Mouse (Mus musculus) heart, adult 18-20 months (tissue): ENCODE data around the gene Ugt2b1. TPM values are rescaled to one million over a fixed set of nuclear protein-coding genes. Genes with fewer than 3 reads are reported as not detected.
"Not testable (repeated sequence)": the region's sequence is repeated elsewhere in the genome, so short reads cannot be mapped to it uniquely, and the experiment has no call there.

Experiments used
- DNase-seq, 2 experiments: peaks; one replicate each; pipeline ENCODE4 v3.0.0; 2021 to 2022; ENCODE audit warnings: mixed read lengths in 1 of 2
- long read RNA-seq, 2 experiments: library from polyadenylated mRNA; stranded (forward); transcript quantifications; one replicate each; pipeline ENCODE4 v2.0.0; 2021
- total RNA-seq, 2 experiments: library from RNA; stranded (reverse); gene quantifications; 2 replicates each; pipeline ENCODE4 v1.2.3; 2021

Gene Ugt2b1
- total RNA-seq, result not detected
- long read RNA-seq, experiment 1, result 0 reads
- long read RNA-seq, experiment 2, result 0 reads

- DNase-seq, result no peak
Observed at GRCm38 (mm10) chr5:86926426-86926825, at the start of gene Ugt2b1. TSS of gene Ugt2b1 (minus strand) at chr5:86926530.

GRCm38 (mm10) chr5:86967271-86967670 lies 40.9 kb upstream of the Ugt2b1 start:
- not testable (repeated sequence) for DNase-seq

DNA sequence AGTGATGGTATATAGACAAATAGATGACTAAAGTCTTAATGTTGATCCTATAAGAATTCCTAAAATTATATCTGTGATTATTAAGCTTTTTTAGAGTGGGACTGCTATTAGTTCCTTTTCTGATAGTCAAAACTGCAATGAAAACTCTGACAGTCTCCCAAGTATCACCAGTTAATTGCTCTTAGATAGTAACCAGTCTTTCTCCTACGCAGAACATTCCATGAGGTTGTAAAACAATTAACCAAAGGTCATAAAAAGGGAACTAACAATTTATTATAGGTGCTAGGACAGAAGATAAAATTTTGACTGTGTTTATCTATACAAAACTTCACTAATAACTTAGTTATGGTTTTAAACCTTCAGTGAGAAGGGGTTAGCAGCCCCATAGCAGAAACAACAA lies 36.5 kb upstream of the Ugt2b1 start:
- DNase-seq, result not testable (repeated sequence)

DNA sequence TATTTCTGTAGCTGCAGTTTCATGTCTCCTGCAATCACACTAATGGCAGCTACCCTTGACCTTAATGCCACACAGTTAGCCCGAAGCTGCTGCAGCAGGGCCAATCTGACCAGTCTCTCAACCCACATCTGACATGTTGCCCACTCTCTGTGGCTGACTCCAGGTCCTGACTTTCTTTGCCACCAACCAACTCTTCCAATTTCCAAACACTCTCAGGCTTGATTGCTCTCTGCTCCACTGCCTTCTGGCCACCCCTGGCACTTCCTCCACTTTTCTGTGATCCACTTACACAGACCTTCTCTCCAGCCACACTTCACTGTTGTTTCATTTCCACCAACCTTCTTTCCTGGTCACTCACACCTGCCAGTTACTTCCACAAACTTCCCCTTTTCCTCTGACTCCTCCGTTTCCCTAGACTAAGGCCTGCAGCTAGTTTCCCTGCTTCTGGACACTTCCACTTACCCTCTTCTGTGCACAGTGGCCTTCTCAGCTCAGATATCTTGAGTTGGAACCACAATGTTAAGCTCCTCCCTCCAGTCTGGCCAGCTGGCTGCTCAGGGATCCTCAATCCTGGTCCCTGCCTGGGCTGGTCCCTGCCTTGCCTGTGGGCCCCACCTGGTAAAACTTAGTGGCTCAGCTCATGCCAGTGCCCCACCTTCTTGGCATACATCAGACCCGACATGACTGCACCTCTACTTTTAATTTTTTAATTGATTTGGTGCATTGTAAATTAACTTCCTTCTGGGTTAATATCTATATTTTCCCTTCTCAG lies 35.4 kb upstream of the Ugt2b1 start:
- no peak for DNase-seq

- DNase-seq, result no peak
Observed at GRCm38 (mm10) chr5:86960504-86960903, 34.2 kb upstream of the Ugt2b1 start.

- no peak for DNase-seq
Observed at GRCm38 (mm10) chr5:86942111-86942510, 15.8 kb upstream of the Ugt2b1 start.

- DNase-seq, result no peak
Observed at GRCm38 (mm10) chr5:86920661-86921233, 5.6 kb downstream of the Ugt2b1 start.

- DNase-seq, result no peak
Observed at GRCm38 (mm10) chr5:86911357-86912099, 14.8 kb downstream of the Ugt2b1 start.

GRCm38 (mm10) chr5:86910770-86911169 lies 15.6 kb downstream of the Ugt2b1 start:
- DNase-seq, result no peak

GRCm38 (mm10) chr5:86906758-86907157 lies 19.6 kb downstream of the Ugt2b1 start, which contains the start of gene Ugt2b34:
TSS of gene Ugt2b34 (minus strand) at chr5:86906937.
- DNase-seq, result no peak

- DNase-seq, result no peak
Observed at GRCm38 (mm10) chr5:86889933-86890332, 36.4 kb downstream of the Ugt2b1 start.

- no peak for DNase-seq
Observed at GRCm38 (mm10) chr5:86888420-86888819, 37.9 kb downstream of the Ugt2b1 start.

DNA sequence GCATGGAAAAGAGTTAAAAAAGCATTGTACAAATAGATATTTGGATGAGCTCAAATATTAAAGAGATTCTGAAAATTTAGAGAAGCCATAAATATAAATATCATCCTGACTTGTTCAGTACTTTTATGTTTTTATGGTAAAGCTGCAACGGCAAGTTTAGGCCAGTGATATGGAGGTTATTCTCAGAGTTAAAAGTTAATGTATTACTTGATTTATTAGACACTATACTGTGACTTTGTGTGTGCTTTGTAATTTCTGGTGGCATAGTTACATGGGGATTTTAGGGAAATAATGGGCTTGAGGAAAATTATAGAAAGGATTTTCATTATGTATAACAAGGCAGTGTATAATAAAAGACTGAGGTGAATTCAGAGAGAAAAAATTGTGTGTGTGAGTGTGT lies 39.2 kb downstream of the Ugt2b1 start:
- DNase-seq, result no peak

DNA sequence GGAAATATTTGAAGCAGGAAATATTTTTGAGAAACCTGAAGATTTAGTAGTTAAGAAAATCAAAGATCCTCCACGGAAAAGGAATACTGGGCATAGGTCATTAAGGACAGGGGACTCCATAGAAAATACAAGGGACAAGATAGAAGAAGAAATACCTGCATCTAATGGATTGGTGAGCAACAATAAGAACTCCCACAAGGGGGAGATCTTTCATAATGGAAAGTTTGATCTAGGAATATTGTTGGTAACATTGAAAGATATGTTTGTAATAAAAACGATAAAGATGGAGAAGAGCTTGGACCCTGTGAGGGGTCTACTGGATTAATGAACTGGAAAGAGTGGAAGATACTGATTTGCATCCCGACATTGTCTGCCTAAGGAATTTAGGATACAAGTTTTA lies 39.7 kb downstream of the Ugt2b1 start:
- no peak for DNase-seq

DNA sequence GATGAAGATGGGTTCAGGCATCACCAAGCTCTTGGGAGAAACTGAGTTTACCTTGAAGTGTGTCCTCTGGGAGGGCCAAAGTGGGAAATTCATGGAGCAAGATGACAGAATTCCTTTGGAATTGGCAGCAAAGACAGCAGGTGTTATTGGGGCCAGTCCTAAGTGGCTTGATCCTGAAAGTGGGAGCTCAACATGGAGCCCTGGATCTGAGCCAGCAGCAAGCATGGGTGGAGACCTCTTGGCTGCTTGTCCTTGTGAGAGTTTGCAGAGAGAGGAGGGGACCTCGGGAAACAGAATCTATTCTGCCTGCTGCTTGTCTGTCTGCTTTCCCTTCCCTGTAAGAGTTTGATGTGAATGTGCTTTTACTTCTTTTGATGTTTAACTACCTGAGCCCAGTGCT lies 54.5 kb downstream of the Ugt2b1 start:
- no peak for DNase-seq

Other genes with a start within 250 kb of the Ugt2b1 start
- gene Tmprss11e, start 180.7 kb downstream of the Ugt2b1 start, total RNA-seq, result not detected
- gene Ythdc1, start 122.3 kb downstream of the Ugt2b1 start, total RNA-seq, result 10 to 100 TPM; 29.8 to 30.7 TPM
- gene Ugt2b34, start 19.6 kb downstream of the Ugt2b1 start, total RNA-seq, result under 1 TPM in 1 of 2 experiments, not detected in 1; 0.15 TPM
- gene Ugt2b35, start 74.3 kb upstream of the Ugt2b1 start, total RNA-seq, result not detected
- gene Ugt2b36, start 166.0 kb upstream of the Ugt2b1 start, total RNA-seq, result not detected
- not detected for gene Ugt2b5, start 213.8 kb upstream of the Ugt2b1 start, total RNA-seq